Mouse (Mus musculus) small intestine, adult 2 months (tissue): Measurements from ENCODE around the gene Tom1l2.

Experiments used
- CTCF ChIP-seq: fragments of 200-500 bp; IDR thresholded peaks from 2 replicates; pipeline ENCODE4 v1.5.1; 2012; ENCODE audit warnings: low read depth, mild to moderate bottlenecking, control low read depth, inconsistent platforms, low read length, moderate library complexity, mixed read lengths; ENCODE audit not compliant: insufficient replicate concordance, insufficient read length; ENCODE audit errors: extremely low read depth
- POLR2A ChIP-seq: fragments of 200-500 bp; IDR thresholded peaks from 2 replicates; pipeline ENCODE4 v1.6.1; 2012; ENCODE audit warnings: low read depth, mild to moderate bottlenecking, control low read depth, inconsistent platforms, low read length, moderate library complexity

GRCm38 (mm10) chr11:60293683-60294629, 58.7 kb downstream of the Tom1l2 start:
- TF ChIP-seq CTCF (no peak), POLR2A (no peak)
